Mouse (Mus musculus) stomach, postnatal 0 days (tissue): ENCODE measurements around the gene Arl8b.

Source experiments
- CTCF ChIP-seq: IDR thresholded peaks from 2 replicates; pipeline ENCODE4 v1.5.1; 2016; ENCODE audit warnings: antibody characterized with exemption, low read depth, mild to moderate bottlenecking, moderate library complexity
- EP300 ChIP-seq: optimal IDR thresholded peaks from 2 replicates; pipeline ENCODE3; 2016; ENCODE audit warnings: antibody characterized with exemption

GRCm38 (mm10) chr6:108858583-108858982, 75.7 kb downstream of the Arl8b start:
- TF ChIP-seq CTCF (no peak), EP300 (no peak)
